Mouse (Mus musculus): ENCODE data around the gene Fgf7. TPM values are rescaled to one million over a fixed set of nuclear protein-coding genes. Genes with fewer than 3 reads are reported as not detected.

Fgf7 gene
- polyA plus RNA-seq, 1 experiment from 2014 or later: 0.11 TPM

GRCm38 (mm10) chr2:126040651-126041050, 6.2 kb downstream of the Fgf7 start:
- Histone ChIP-seq H3K36me3 (ENCODE audit: inconsistent target) (no peaks in the 10 kb centered on the region), H3K79me2 (ENCODE audit: inconsistent target) (no peaks in the 10 kb centered on the region), H3K27ac (no peak overlapping the region), H3K4me3 (ENCODE audit: inconsistent target) (no peak overlapping the region)
- 93% methylated on average over 2 of the region's 2 CpGs for WGBS (ENCODE audit: missing documents)

GRCm38 (mm10) chr2:126041237-126041636, 6.8 kb downstream of the Fgf7 start:
- no peak overlapping the region for H3K27ac ChIP-seq
- H3K36me3 ChIP-seq (ENCODE audit: inconsistent target): no peaks in the 10 kb centered on the region

GRCm38 (mm10) chr2:126042674-126043073, 8.2 kb downstream of the Fgf7 start:
- 93% methylated on average over 3 of the region's 3 CpGs for WGBS (ENCODE audit: missing documents)
- no peaks in the 10 kb centered on the region for H3K36me3 ChIP-seq (ENCODE audit: inconsistent target)
- no peak overlapping the region for H3K27ac ChIP-seq
- no peak overlapping the region for H3K4me3 ChIP-seq (ENCODE audit: inconsistent target)
- H3K79me2 ChIP-seq (ENCODE audit: inconsistent target): no peaks in the 10 kb centered on the region

More at GRCm38 (mm10) chr2:126041237-126041636, 6.8 kb downstream of the Fgf7 start:
- 95% methylated on average over 6 of the region's 6 CpGs for WGBS (ENCODE audit: missing documents)
- H3K79me2 ChIP-seq (ENCODE audit: inconsistent target): no peaks in the 10 kb centered on the region
- H3K4me3 ChIP-seq (ENCODE audit: inconsistent target): no peak overlapping the region

- Histone ChIP-seq H3K79me2 (ENCODE audit: inconsistent target) (no peaks in the 10 kb centered on the region), H3K36me3 (ENCODE audit: inconsistent target) (no peaks in the 10 kb centered on the region), H3K27ac (no peak overlapping the region), H3K4me3 (ENCODE audit: inconsistent target) (no peak overlapping the region)
- 93% methylated on average over 5 of the region's 5 CpGs for WGBS (ENCODE audit: missing documents)
These were observed 11.2 kb downstream of the Fgf7 start for GRCm38 (mm10) chr2:126045621-126046020.

- Histone ChIP-seq H3K4me3 (ENCODE audit: inconsistent target) (no peak overlapping the region), H3K36me3 (ENCODE audit: inconsistent target) (no peaks in the 10 kb centered on the region), H3K27ac (no peak overlapping the region), H3K79me2 (ENCODE audit: inconsistent target) (no peaks in the 10 kb centered on the region)
- 88% methylated on average over 6 of the region's 6 CpGs for WGBS (ENCODE audit: missing documents)
These were observed 18.5 kb downstream of the Fgf7 start for GRCm38 (mm10) chr2:126052749-126053557.

- Histone ChIP-seq H3K4me3 (ENCODE audit: inconsistent target) (no peak overlapping the region), H3K27ac (no peak overlapping the region), H3K36me3 (ENCODE audit: inconsistent target) (no peaks in the 10 kb centered on the region), H3K79me2 (ENCODE audit: inconsistent target) (no peaks in the 10 kb centered on the region)
- WGBS (ENCODE audit: missing documents): 87% methylated on average over 5 of the region's 5 CpGs
These were observed 19.2 kb downstream of the Fgf7 start for GRCm38 (mm10) chr2:126053657-126054056.

- no peaks in the 10 kb centered on the region for H3K36me3 ChIP-seq (ENCODE audit: inconsistent target)
- WGBS (ENCODE audit: missing documents): 97% methylated on average over 4 of the region's 4 CpGs
These were observed 26.1 kb downstream of the Fgf7 start for GRCm38 (mm10) chr2:126060595-126060994.

GRCm38 (mm10) chr2:126061037-126061773, 26.7 kb downstream of the Fgf7 start:
- Histone ChIP-seq H3K36me3 (ENCODE audit: inconsistent target) (no peaks in the 10 kb centered on the region), H3K79me2 (ENCODE audit: inconsistent target) (no peaks in the 10 kb centered on the region), H3K27ac (no peak overlapping the region), H3K4me3 (ENCODE audit: inconsistent target) (no peak overlapping the region)
- 93% methylated on average over 17 of the region's 17 CpGs for WGBS (ENCODE audit: missing documents)

More at GRCm38 (mm10) chr2:126060595-126060994, 26.1 kb downstream of the Fgf7 start:
- Histone ChIP-seq H3K27ac (no peak overlapping the region), H3K79me2 (ENCODE audit: inconsistent target) (no peaks in the 10 kb centered on the region), H3K4me3 (ENCODE audit: inconsistent target) (no peak overlapping the region)

GRCm38 (mm10) chr2:126062876-126063275, 28.4 kb downstream of the Fgf7 start:
- Histone ChIP-seq H3K79me2 (ENCODE audit: inconsistent target) (no peaks in the 10 kb centered on the region), H3K27ac (no peak overlapping the region), H3K4me3 (ENCODE audit: inconsistent target) (no peak overlapping the region), H3K36me3 (ENCODE audit: inconsistent target) (no peaks in the 10 kb centered on the region)
- WGBS (ENCODE audit: missing documents): 83% methylated on average over 6 of the region's 7 CpGs

- no peaks in the 10 kb centered on the region for H3K36me3 ChIP-seq (ENCODE audit: inconsistent target)
- no peak overlapping the region for H3K27ac ChIP-seq
- H3K79me2 ChIP-seq (ENCODE audit: inconsistent target): no peaks in the 10 kb centered on the region
- no peak overlapping the region for H3K4me3 ChIP-seq (ENCODE audit: inconsistent target)
- 64% methylated on average over 2 of the region's 2 CpGs for WGBS (ENCODE audit: missing documents)
These were observed 30.4 kb downstream of the Fgf7 start for GRCm38 (mm10) chr2:126064814-126065213.

GRCm38 (mm10) chr2:126065303-126065856, 30.9 kb downstream of the Fgf7 start:
- 100% methylated on average over 3 of the region's 3 CpGs for WGBS (ENCODE audit: missing documents)
- H3K79me2 ChIP-seq (ENCODE audit: inconsistent target): no peaks in the 10 kb centered on the region
- no peak overlapping the region for H3K27ac ChIP-seq
- no peak overlapping the region for H3K4me3 ChIP-seq (ENCODE audit: inconsistent target)
- no peaks in the 10 kb centered on the region for H3K36me3 ChIP-seq (ENCODE audit: inconsistent target)

GRCm38 (mm10) chr2:126069740-126070139, 35.3 kb downstream of the Fgf7 start:
- whole genome bisulfite sequencing (ENCODE audit: missing documents): 80% methylated on average over 1 of the region's 1 CpGs
- H3K36me3 ChIP-seq (ENCODE audit: inconsistent target): no peaks in the 10 kb centered on the region
- no peaks in the 10 kb centered on the region for H3K79me2 ChIP-seq (ENCODE audit: inconsistent target)
- H3K4me3 ChIP-seq (ENCODE audit: inconsistent target): no peak overlapping the region
- H3K27ac ChIP-seq: no peak overlapping the region

- H3K4me3 ChIP-seq (ENCODE audit: inconsistent target): no peak overlapping the region
- no peaks in the 10 kb centered on the region for H3K36me3 ChIP-seq (ENCODE audit: inconsistent target)
- 51% methylated on average over 4 of the region's 4 CpGs for WGBS (ENCODE audit: missing documents)
- no peak overlapping the region for H3K27ac ChIP-seq
- H3K79me2 ChIP-seq (ENCODE audit: inconsistent target): no peaks in the 10 kb centered on the region
These were observed 39.3 kb downstream of the Fgf7 start for GRCm38 (mm10) chr2:126073744-126074143.

- H3K36me3 ChIP-seq (ENCODE audit: inconsistent target): no peaks in the 10 kb centered on the region
- WGBS (ENCODE audit: missing documents): 96% methylated on average over 5 of the region's 6 CpGs
- no peaks in the 10 kb centered on the region for H3K79me2 ChIP-seq (ENCODE audit: inconsistent target)
- H3K4me3 ChIP-seq (ENCODE audit: inconsistent target): no peak overlapping the region
- H3K27ac ChIP-seq: no peak overlapping the region
These were observed 42.0 kb downstream of the Fgf7 start for GRCm38 (mm10) chr2:126076506-126076905.

- Histone ChIP-seq H3K4me3 (ENCODE audit: inconsistent target) (no peak overlapping the region), H3K27ac (no peak overlapping the region), H3K79me2 (ENCODE audit: inconsistent target) (no peaks in the 10 kb centered on the region), H3K36me3 (ENCODE audit: inconsistent target) (no peaks in the 10 kb centered on the region)
- 37% methylated on average over 2 of the region's 2 CpGs for WGBS (ENCODE audit: missing documents)
These were observed 44.6 kb downstream of the Fgf7 start for GRCm38 (mm10) chr2:126079086-126079485.

Data from macrophage (primary cell).